Mouse (Mus musculus) spleen, adult 2 months (tissue): ENCODE measurements around the gene Maco1. TPM values are rescaled to one million over a fixed set of nuclear protein-coding genes. Genes with fewer than 3 reads are reported as not detected.

Experiments used
- DNase-seq, 2 experiments: peaks; one replicate each; pipeline versions ENCODE4 v3.0.0 to v3.0.0-alpha.2; 2012 to 2021; ENCODE audit warnings: low spot score in 2 of 2, low read depth in 1 of 2
- H3K27ac ChIP-seq: fragments of 200-500 bp; 2 replicates; pipeline ENCODE4 v1.5.1; 2012; ENCODE audit warnings: low read length, inconsistent platforms; ENCODE audit not compliant: insufficient read depth
- H3K27me3 ChIP-seq: fragments of 200-500 bp; 2 replicates; pipeline ENCODE4 v1.6.1; 2012; ENCODE audit warnings: mild to moderate bottlenecking, moderate library complexity, low read length, inconsistent platforms; ENCODE audit not compliant: control insufficient read depth, insufficient read depth
- H3K36me3 ChIP-seq: fragments of 200-500 bp; 2 replicates; pipeline ENCODE4 v1.6.1; 2012; ENCODE audit warnings: mild to moderate bottlenecking, low read length, inconsistent platforms; ENCODE audit not compliant: control insufficient read depth, insufficient read depth
- H3K4me1 ChIP-seq: fragments of 200-500 bp; 2 replicates; pipeline ENCODE4 v1.6.1; 2011; ENCODE audit warnings: inconsistent platforms; ENCODE audit not compliant: control insufficient read depth, insufficient read depth, insufficient read length
- H3K4me3 ChIP-seq: fragments of 200-500 bp; 2 replicates; pipeline ENCODE4 v1.5.1; 2011; ENCODE audit warnings: mild to moderate bottlenecking, inconsistent platforms; ENCODE audit not compliant: insufficient read depth, insufficient read length; ENCODE audit errors: extremely low read depth
- CTCF ChIP-seq: fragments of 200-500 bp; IDR thresholded peaks from 2 replicates; pipeline ENCODE4 v1.5.1; 2011; ENCODE audit warnings: mild to moderate bottlenecking, inconsistent platforms; ENCODE audit not compliant: insufficient read depth, insufficient read length, insufficient replicate concordance; ENCODE audit errors: extremely low read depth
- POLR2A ChIP-seq: fragments of 200-500 bp; IDR thresholded peaks from 2 replicates; pipeline ENCODE4 v1.6.1; 2011; ENCODE audit warnings: low read depth, low read length, inconsistent platforms
- WGBS: fragments of 180-500 bp; shearing (Covaris S2); methylation state at CpG from one replicate; pipeline ENCODE4 v1.1.7; 2018; 5-methylcytosine and 5-hydroxymethylcytosine counted together
- polyA plus RNA-seq: library from polyadenylated mRNA; depleted of rRNA; stranded (reverse); fragments of >200 nt; gene quantifications from 2 replicates; pipeline ENCODE4 v1.2.3, GENCODE M21; 2012

The Maco1 gene
- polyA plus RNA-seq, 1 experiment = 6.5 TPM

DNA sequence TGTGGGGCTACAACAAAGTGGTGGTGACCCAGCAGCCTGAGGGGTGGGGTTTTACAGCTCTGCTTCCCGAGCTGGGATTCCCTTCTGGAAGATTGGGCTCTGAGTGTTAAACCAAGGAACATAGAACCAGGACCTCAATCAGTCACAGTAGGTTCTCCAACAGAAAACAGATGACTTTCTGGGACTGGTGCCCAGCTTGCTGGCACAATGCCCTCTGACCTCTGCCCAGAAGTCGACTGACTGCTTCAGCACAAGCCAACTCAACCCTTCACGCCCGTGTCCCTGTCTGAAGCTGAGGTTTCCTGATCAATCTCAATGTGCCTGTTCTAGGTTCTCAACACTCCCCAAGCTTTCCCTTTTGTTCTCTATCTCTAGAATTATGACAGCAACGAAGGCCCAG, 48.4 kb downstream of the Maco1 start:
- no peak for DNase-seq
- no peak overlapping the region for H3K27ac ChIP-seq

DNA sequence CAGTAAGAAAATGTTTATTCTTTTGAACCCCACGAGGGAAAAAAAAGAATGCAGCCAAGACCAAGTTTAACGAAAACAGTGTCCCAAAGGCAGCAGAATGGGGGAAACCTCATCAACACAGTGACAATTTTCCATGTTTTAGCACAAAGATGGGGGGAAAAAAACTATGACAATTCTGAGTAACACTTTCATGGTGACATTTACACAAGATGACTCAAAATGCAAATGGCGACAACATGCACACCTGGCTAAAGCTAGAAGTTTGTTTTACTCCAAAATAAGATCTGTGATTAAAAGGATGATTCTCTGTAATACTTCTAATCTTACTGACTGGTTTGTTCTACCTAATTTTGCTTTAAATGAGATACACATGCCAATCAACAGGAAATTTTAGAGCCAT, 50.4 kb downstream of the Maco1 start:
- Histone ChIP-seq H3K27me3 (no peaks in the 10 kb centered on the region), H3K4me3 (no peak overlapping the region), H3K36me3 (peaks cover 19% of the 10 kb centered on the region), H3K27ac (no peak overlapping the region), H3K4me1 (no peaks in the 10 kb centered on the region; the same call in 1 of the 2 replicates)
- TF ChIP-seq CTCF = no peak
- TF ChIP-seq POLR2A = no peak
- 88% methylated on average over 3 of the region's 3 CpGs for WGBS
- no peak for DNase-seq

More for the DNA sequence above, 48.4 kb downstream of the Maco1 start:
- Histone ChIP-seq H3K27me3 (no peaks in the 10 kb centered on the region), H3K4me1 (no peaks in the 10 kb centered on the region), H3K36me3 (peaks cover 25% of the 10 kb centered on the region), H3K4me3 (no peak overlapping the region)
- 69% methylated on average over 5 of the region's 5 CpGs for WGBS
- TF ChIP-seq CTCF (no peak), POLR2A (no peak)

DNA sequence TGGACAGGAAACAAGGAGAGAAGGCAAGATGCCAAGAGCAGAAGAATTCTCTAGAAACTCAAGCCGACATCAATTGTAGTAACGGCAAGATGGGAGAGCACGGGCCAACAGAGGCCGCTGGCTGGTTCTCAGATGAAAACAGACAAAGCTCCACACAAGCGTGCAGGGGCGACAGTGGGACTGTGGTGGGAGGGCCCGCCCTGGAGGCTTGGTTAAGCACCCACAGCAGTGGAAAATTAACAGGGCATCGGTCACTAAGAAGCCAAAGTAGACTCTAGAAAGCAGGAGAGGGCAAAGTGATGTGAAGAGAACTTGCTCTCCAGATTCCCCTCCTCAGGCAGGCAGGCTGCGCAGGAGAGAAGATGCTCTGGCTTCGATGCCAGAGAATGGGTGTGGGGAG, 51.0 kb downstream of the Maco1 start:
- no peaks in the 10 kb centered on the region for H3K27me3 ChIP-seq
- TF ChIP-seq CTCF (no peak), POLR2A (no peak)
- no peak for DNase-seq
- H3K27ac ChIP-seq = no peak overlapping the region
- H3K36me3 ChIP-seq = peaks cover 19% of the 10 kb centered on the region
- peaks cover 3% of the 10 kb centered on the region; the same call in 1 of the 2 replicates for H3K4me1 ChIP-seq
- no peak overlapping the region for H3K4me3 ChIP-seq
- 89% methylated on average over 10 of the region's 10 CpGs for WGBS

DNA sequence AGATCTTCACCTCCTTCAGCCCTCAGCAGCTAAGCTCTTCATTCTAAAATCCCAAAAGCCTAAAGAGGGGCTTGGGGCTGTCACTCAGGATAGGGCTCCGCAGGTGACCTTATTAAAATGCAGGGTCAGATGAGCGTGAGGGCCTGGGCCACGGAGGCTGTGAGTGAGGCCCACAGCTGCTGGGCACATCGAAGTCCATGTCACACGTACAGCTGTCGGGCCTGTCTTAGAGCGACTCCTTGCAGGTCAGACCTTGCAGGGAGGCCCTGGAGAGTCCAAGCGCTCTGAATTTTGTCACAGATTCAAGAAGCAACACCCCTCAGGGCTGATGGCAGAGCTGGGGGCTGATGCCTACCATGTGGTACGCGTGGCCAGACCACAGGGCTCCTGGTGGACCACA, 52.5 kb downstream of the Maco1 start:
- peaks cover 6% of the 10 kb centered on the region; the same call in 1 of the 2 replicates for H3K4me1 ChIP-seq
- 90% methylated on average over 10 of the region's 10 CpGs for WGBS
- H3K36me3 ChIP-seq = peaks cover 13% of the 10 kb centered on the region
- DNase-seq = no peak
- H3K4me3 ChIP-seq = no peak overlapping the region
- H3K27me3 ChIP-seq = no peaks in the 10 kb centered on the region
- no peak overlapping the region for H3K27ac ChIP-seq
- no peak for TF ChIP-seq POLR2A
- TF ChIP-seq CTCF = no peak

DNA sequence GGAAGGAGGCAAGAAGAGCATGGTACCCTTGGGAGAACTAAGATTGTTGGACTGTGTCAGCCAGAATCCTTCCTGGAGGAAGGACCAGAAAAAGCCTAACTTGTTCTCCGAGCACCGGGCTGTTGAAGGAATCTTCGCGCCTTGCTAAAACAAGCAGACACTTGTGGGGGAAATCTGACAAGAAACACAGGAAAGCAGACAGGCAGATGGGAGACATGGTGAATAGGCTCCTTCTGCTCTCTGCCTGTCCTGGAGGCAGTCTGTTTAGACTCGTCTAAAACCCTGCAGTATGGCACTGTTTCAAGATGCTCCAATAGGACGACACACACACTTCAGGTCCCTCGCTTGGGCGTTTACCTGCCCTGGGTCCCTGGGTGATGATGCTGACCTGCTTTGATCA, 53.0 kb downstream of the Maco1 start:
- Histone ChIP-seq H3K36me3 (peaks cover 9% of the 10 kb centered on the region), H3K4me1 (peaks cover 7% of the 10 kb centered on the region; the same call in 1 of the 2 replicates), H3K4me3 (no peak overlapping the region), H3K27ac (no peak overlapping the region), H3K27me3 (no peaks in the 10 kb centered on the region)
- no peak for DNase-seq
- WGBS = 68% methylated on average over 8 of the region's 8 CpGs
- TF ChIP-seq CTCF (no peak), POLR2A (no peak)

DNA sequence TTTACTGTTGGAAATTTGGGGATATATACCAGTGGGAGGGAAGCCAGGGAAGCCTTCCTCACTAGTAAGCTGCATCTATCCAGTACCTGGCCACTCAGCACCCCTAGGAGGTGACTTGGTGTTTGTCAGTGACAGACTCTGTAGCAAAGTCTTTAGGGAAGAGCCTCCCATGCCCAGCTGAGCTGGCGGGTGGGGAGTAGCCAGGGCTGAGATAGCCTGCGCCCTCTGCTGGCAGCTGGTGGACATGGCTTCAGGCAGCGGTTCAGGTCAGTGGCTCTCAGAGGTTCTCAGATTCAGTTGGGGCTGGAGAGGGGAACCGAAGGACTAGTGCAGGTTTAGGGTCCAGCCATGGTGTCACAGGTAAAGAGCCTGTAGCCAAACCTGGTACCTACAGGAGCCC, 53.9 kb downstream of the Maco1 start:
- peak; percentile 32 to 63 for DNase-seq
- H3K4me3 ChIP-seq = no peak overlapping the region
- H3K36me3 ChIP-seq = peaks cover 8% of the 10 kb centered on the region
- WGBS = 3% methylated on average over 4 of the region's 4 CpGs
- H3K27me3 ChIP-seq = no peaks in the 10 kb centered on the region
- H3K27ac ChIP-seq = no peak overlapping the region
- TF ChIP-seq POLR2A (no peak), CTCF (peak; percentile 96)
- H3K4me1 ChIP-seq = peaks cover 7% of the 10 kb centered on the region; the same call in 1 of the 2 replicates

DNA sequence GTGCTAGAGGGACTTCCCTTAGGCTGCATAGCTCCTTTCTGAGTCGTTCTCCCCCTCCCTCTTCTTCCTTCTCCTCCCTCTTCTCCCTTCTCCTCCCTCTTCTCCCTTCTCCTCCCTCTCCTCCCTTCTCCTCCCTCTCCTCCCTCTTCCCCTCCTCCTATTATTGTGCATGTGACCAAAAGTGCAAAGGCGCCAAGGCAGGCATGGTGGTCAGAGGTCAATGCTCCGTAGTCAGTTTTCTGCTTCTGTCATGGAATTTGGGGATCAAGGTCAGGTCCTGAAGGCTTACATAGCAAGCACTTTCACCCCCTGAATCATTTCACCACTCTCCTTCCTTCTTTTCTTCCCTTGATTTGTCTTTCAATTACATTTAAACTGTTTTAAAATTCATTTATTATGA, 54.3 kb downstream of the Maco1 start:
- Histone ChIP-seq H3K27ac (no peak overlapping the region), H3K4me3 (no peak overlapping the region), H3K27me3 (no peaks in the 10 kb centered on the region), H3K4me1 (peaks cover 7% of the 10 kb centered on the region; the same call in 1 of the 2 replicates), H3K36me3 (peaks cover 5% of the 10 kb centered on the region)
- WGBS = 70% methylated on average over 3 of the region's 3 CpGs
- TF ChIP-seq CTCF = no peak
- TF ChIP-seq POLR2A = no peak
- DNase-seq = no peak

DNA sequence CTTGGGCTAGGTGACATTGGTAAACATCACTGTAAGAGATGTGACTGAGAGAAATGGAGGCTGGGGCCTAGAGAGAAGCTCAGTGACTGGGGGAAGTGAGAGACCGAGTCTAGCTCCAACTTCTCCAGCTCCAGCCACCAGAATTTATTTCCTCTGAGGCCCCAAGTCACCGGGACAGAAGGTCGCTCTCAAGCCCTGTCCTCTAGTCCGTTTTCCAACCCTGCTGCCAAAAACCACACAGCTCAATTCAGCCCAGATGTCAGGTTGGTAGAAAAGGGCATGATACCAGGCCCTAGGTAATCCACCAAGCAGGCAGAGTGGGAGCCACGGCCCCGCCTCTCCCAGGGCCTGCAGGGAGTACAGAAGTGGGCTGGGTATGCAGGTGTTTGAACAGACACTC, 55.5 kb downstream of the Maco1 start:
- peaks cover 7% of the 10 kb centered on the region; the same call in 1 of the 2 replicates for H3K4me1 ChIP-seq
- DNase-seq = no peak
- H3K27ac ChIP-seq = 0 out of 2 replicates have a peak overlapping the region, but pooled peaks have one; percentile 62
- no peaks in the 10 kb centered on the region for H3K36me3 ChIP-seq
- TF ChIP-seq CTCF = no peak
- TF ChIP-seq POLR2A = no peak
- H3K27me3 ChIP-seq = no peaks in the 10 kb centered on the region
- WGBS = 74% methylated on average over 6 of the region's 6 CpGs
- no peak overlapping the region for H3K4me3 ChIP-seq
